Mouse (Mus musculus) spleen, adult 2 months (tissue): ENCODE measurements around the gene Nadk2.

ENCODE experiments used
- CTCF ChIP-seq: fragments of 200-500 bp; IDR thresholded peaks from 2 replicates; pipeline ENCODE4 v1.5.1; 2011; ENCODE audit warnings: mild to moderate bottlenecking, inconsistent platforms; ENCODE audit not compliant: insufficient read depth, insufficient read length, insufficient replicate concordance; ENCODE audit errors: extremely low read depth
- POLR2A ChIP-seq: fragments of 200-500 bp; IDR thresholded peaks from 2 replicates; pipeline ENCODE4 v1.6.1; 2011; ENCODE audit warnings: low read depth, low read length, inconsistent platforms

DNA sequence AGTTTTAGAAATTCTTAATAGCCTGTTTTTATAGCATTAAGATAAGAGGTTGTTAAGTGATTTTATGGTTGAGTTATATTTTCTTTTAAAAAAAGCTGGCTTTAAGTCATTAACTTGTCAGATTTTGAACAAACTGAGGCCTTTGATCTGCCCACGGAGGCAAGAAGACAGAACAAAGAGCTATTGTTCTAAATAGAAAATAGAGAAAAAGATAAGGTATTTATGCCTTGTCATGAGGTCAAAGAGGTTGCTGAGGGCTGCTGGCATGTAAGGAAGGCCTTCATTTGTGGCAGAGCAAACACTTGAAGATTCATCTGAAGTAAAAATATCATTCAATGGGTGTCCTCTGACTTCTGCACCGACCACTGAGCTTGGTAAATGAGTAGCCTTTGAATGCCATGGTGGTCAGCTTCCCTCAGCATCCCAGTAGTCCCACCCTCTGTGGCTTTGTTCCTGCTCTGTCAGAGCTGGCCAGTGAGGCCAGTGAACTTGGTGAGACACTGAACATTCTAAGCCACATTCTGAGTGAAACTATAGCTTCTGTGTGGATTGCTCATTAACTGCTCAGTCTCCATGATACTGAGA lies 18.2 kb downstream of the Nadk2 start:
- TF ChIP-seq CTCF (no peak), POLR2A (no peak)
